Mouse (Mus musculus) cortical plate, adult 2 months (tissue): ENCODE results near the gene Tbc1d15. TPM values are rescaled to one million over a fixed set of nuclear protein-coding genes. Genes with fewer than 3 reads are reported as not detected.

Source experiments
- H3K27ac ChIP-seq: fragments of 200-500 bp; 2 replicates; pipeline ENCODE4 v1.5.1; 2012; ENCODE audit warnings: low read length, control low read depth, inconsistent platforms; ENCODE audit not compliant: insufficient read depth
- H3K4me1 ChIP-seq: fragments of 200-500 bp; 2 replicates; pipeline ENCODE4 v1.6.1; 2011; ENCODE audit warnings: low read length; ENCODE audit not compliant: control insufficient read depth, insufficient read depth
- H3K4me3 ChIP-seq: fragments of 200-500 bp; 2 replicates; pipeline ENCODE4 v1.5.1; 2011; ENCODE audit warnings: mild to moderate bottlenecking, low read length, control low read depth; ENCODE audit not compliant: insufficient read depth
- CTCF ChIP-seq: fragments of 200-500 bp; IDR thresholded peaks from 2 replicates; pipeline ENCODE4 v1.5.1; 2011; ENCODE audit warnings: mild to moderate bottlenecking, control low read depth, low read length; ENCODE audit not compliant: insufficient read depth; ENCODE audit errors: extremely low read depth
- POLR2A ChIP-seq: fragments of 200-500 bp; IDR thresholded peaks from 2 replicates; pipeline ENCODE4 v1.6.1; 2011; ENCODE audit warnings: mild to moderate bottlenecking, low read length, control low read depth; ENCODE audit not compliant: insufficient read depth; ENCODE audit errors: extremely low read depth
- polyA plus RNA-seq: library from polyadenylated mRNA; depleted of rRNA; stranded (reverse); fragments of >200 nt; gene quantifications from 2 replicates; pipeline ENCODE4 v1.2.3, GENCODE M21; 2012

The Tbc1d15 gene
- polyA plus RNA-seq, 1 experiment, result 30.8 TPM

GRCm38 (mm10) chr10:115281381-115281780 is 30.1 kb upstream of the Tbc1d15 start:
- Histone ChIP-seq H3K4me1 (no peaks in the 10 kb centered on the region), H3K4me3 (no peak overlapping the region), H3K27ac (no peak overlapping the region)
- no peak for TF ChIP-seq POLR2A
- TF ChIP-seq CTCF, result no peak

GRCm38 (mm10) chr10:115271649-115272048 is 20.4 kb upstream of the Tbc1d15 start:
- H3K4me3 ChIP-seq, result no peak overlapping the region
- TF ChIP-seq POLR2A, result no peak
- no peak for TF ChIP-seq CTCF
- no peak overlapping the region for H3K27ac ChIP-seq
- H3K4me1 ChIP-seq, result no peaks in the 10 kb centered on the region

- Histone ChIP-seq H3K4me3 (no peak overlapping the region), H3K27ac (no peak overlapping the region), H3K4me1 (no peaks in the 10 kb centered on the region)
- TF ChIP-seq CTCF (no peak), POLR2A (no peak)
Observed at GRCm38 (mm10) chr10:115270612-115271390, 19.5 kb upstream of the Tbc1d15 start.

- no peak overlapping the region for H3K4me3 ChIP-seq
- TF ChIP-seq CTCF (no peak), POLR2A (no peak)
- no peak overlapping the region for H3K27ac ChIP-seq
- no peaks in the 10 kb centered on the region for H3K4me1 ChIP-seq
Observed at GRCm38 (mm10) chr10:115262926-115263562, 11.8 kb upstream of the Tbc1d15 start.

GRCm38 (mm10) chr10:115262261-115262660 is 11.0 kb upstream of the Tbc1d15 start:
- H3K27ac ChIP-seq, result no peak overlapping the region
- H3K4me1 ChIP-seq, result no peaks in the 10 kb centered on the region
- TF ChIP-seq POLR2A (no peak), CTCF (no peak)
- no peak overlapping the region for H3K4me3 ChIP-seq

- H3K27ac ChIP-seq, result no peak overlapping the region
- no peak overlapping the region for H3K4me3 ChIP-seq
- no peak for TF ChIP-seq POLR2A
- TF ChIP-seq CTCF, result no peak
Observed at GRCm38 (mm10) chr10:115261428-115261827, 10.2 kb upstream of the Tbc1d15 start.

GRCm38 (mm10) chr10:115256162-115256561 is 4.9 kb upstream of the Tbc1d15 start:
- H3K27ac ChIP-seq, result no peak overlapping the region
- TF ChIP-seq POLR2A, result no peak
- TF ChIP-seq CTCF, result no peak

More at GRCm38 (mm10) chr10:115261428-115261827, 10.2 kb upstream of the Tbc1d15 start:
- no peaks in the 10 kb centered on the region for H3K4me1 ChIP-seq

GRCm38 (mm10) chr10:115253521-115253920 is 2.3 kb upstream of the Tbc1d15 start:
- no peak overlapping the region for H3K27ac ChIP-seq
- TF ChIP-seq CTCF, result no peak
- TF ChIP-seq POLR2A, result no peak
- no peaks in the 10 kb centered on the region for H3K4me1 ChIP-seq
- no peak overlapping the region for H3K4me3 ChIP-seq

More at GRCm38 (mm10) chr10:115256162-115256561, 4.9 kb upstream of the Tbc1d15 start:
- Histone ChIP-seq H3K4me1 (no peaks in the 10 kb centered on the region), H3K4me3 (no peak overlapping the region)

GRCm38 (mm10) chr10:115252321-115252757 is 1.1 kb upstream of the Tbc1d15 start:
- Histone ChIP-seq H3K4me3 (no peak overlapping the region), H3K4me1 (peaks cover 4% of the 10 kb centered on the region; the same call in 1 of the 2 replicates), H3K27ac (no peak overlapping the region)
- TF ChIP-seq POLR2A (no peak), CTCF (no peak)

- peak overlapping the region; percentile 14; the same call in 1 of the 2 replicates for H3K27ac ChIP-seq
- peaks cover 4% of the 10 kb centered on the region; the same call in 1 of the 2 replicates for H3K4me1 ChIP-seq
- no peak for TF ChIP-seq CTCF
- TF ChIP-seq POLR2A, result no peak
- peak overlapping the region; percentile 50 for H3K4me3 ChIP-seq
Observed at GRCm38 (mm10) chr10:115250235-115251087, 806 bp downstream of the Tbc1d15 start.
